Mouse (Mus musculus): Measurements from ENCODE around the gene Tspan9. TPM values are rescaled to one million over a fixed set of nuclear protein-coding genes. Genes with fewer than 3 reads are reported as not detected.

Gene Tspan9
- polyA plus RNA-seq, 1 experiment from 2014 or later = 66.0 TPM

DNA sequence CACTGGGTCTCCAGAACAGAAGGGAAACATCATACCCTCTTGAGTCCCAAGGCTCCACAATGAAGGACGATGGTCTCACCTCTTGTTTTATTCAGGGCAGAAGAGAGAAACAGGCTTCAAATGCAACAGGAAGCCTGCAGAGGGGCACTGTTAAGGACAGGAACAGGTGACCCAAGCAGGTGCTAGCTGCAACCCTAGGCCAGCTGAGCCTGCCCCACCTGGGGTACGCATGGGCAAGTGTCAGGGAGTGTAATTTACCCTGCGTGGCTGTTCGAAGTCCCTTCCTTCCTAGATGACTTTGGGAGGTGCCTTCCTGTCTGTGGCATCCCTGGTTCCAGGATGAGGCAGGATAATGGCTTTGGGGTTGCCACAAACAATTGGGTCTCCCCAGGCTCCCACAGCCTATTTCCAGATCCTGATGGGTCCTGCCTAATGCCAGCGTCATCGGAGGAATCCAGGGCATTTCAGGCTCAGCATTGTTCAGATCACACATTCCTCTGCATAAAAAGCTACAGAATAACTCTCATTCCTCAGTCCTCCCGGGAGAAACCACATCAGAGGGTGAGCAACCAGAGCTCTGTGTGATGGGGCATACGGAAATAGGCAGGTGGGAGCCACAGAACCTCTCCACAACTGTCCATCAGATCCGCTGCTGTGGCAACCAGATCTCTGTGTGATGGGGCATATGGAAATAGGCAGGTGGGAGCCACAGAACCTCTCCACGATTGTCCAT, 90.2 kb downstream of the Tspan9 start:
- H3K9me3 ChIP-seq (ENCODE audit: control insufficient read depth, low read length) = no peaks in the 10 kb centered on the region
- peaks cover 5% of the 10 kb centered on the region; the same call in 1 of the 2 replicates for H3K4me1 ChIP-seq (ENCODE audit: control insufficient read depth, insufficient read depth, low read length)
- no peak overlapping the region for H3K4me2 ChIP-seq (ENCODE audit: low read depth)
- H3K4me3 ChIP-seq (ENCODE audit: low read depth, low read length) = no peak overlapping the region
- H3K27ac ChIP-seq (ENCODE audit: low read depth, low read length) = no peak overlapping the region
- no peaks in the 10 kb centered on the region for H3K36me3 ChIP-seq (ENCODE audit: control insufficient read depth, insufficient read depth, low read length)
- DNase-seq (ENCODE audit: low spot score) (no peak), ATAC-seq (ENCODE audit: insufficient read depth, low FRiP score, low TSS enrichment) (no peak)
- 77% methylated on average over 10 of the region's 10 CpGs for WGBS
- no peaks in the 10 kb centered on the region for H3K27me3 ChIP-seq (ENCODE audit: control insufficient read depth, insufficient read depth, low read length)
- no peak overlapping the region for H3K9ac ChIP-seq (ENCODE audit: low read length)

DNA sequence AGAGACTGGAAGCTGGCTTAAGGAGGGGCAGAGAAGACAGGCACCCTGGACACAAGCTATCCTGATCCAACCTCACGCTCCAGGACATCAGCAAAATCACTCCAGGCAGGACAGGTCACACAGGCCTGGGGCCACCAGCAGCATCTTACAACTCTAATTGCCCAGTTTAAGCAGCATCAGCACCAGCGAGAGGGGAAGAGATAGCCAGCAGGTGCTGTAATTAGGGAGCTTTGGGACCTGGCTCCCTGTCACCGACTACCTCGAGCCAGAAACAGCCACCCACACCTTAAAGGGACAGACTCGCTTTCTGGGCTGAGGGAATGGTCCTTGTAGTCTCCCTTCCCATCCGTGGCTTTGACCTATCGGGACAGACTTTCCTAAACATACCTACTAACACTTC, 95.7 kb downstream of the Tspan9 start:
- 68% methylated on average over 7 of the region's 7 CpGs for WGBS
- no peak overlapping the region for H3K4me3 ChIP-seq (ENCODE audit: low read depth, low read length)
- no peak overlapping the region for H3K4me2 ChIP-seq (ENCODE audit: low read depth)
- no peak for ATAC-seq (ENCODE audit: insufficient read depth, low FRiP score, low TSS enrichment)
- H3K9ac ChIP-seq (ENCODE audit: low read length) = no peak overlapping the region
- H3K9me3 ChIP-seq (ENCODE audit: control insufficient read depth, low read length) = no peaks in the 10 kb centered on the region
- H3K27ac ChIP-seq (ENCODE audit: low read depth, low read length) = no peak overlapping the region
- no peaks in the 10 kb centered on the region for H3K36me3 ChIP-seq (ENCODE audit: control insufficient read depth, insufficient read depth, low read length)
- peaks cover 5% of the 10 kb centered on the region; the same call in 1 of the 2 replicates for H3K4me1 ChIP-seq (ENCODE audit: control insufficient read depth, insufficient read depth, low read length)
- no peaks in the 10 kb centered on the region for H3K27me3 ChIP-seq (ENCODE audit: control insufficient read depth, insufficient read depth, low read length)
- no peak for DNase-seq (ENCODE audit: low spot score)

DNA sequence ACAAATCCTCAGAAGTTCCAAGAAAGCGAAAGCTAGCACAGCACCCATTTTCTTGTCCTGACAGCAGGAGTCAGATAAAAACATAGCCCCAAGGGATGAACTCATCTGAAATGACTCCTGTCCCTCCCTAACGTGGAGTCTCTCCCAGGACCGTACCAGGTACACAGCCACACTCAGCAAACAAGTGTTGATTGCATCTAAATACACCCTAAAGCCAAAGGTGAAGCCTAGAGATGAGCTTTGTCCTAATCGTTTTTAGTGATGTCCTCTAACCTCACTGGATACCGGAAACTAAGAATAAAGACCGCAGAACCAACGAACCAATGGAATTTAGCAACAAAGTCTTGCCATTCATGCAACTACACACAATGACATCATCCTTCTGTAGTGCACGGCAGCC, 96.2 kb downstream of the Tspan9 start:
- no peak overlapping the region for H3K4me3 ChIP-seq (ENCODE audit: low read depth, low read length)
- H3K9ac ChIP-seq (ENCODE audit: low read length) = no peak overlapping the region
- DNase-seq (ENCODE audit: low spot score) (no peak), ATAC-seq (ENCODE audit: insufficient read depth, low FRiP score, low TSS enrichment) (no peak)
- H3K36me3 ChIP-seq (ENCODE audit: control insufficient read depth, insufficient read depth, low read length) = no peaks in the 10 kb centered on the region
- H3K27ac ChIP-seq (ENCODE audit: low read depth, low read length) = no peak overlapping the region
- 87% methylated on average over 8 of the region's 8 CpGs for WGBS
- no peaks in the 10 kb centered on the region for H3K9me3 ChIP-seq (ENCODE audit: control insufficient read depth, low read length)
- no peak overlapping the region for H3K4me2 ChIP-seq (ENCODE audit: low read depth)
- H3K27me3 ChIP-seq (ENCODE audit: control insufficient read depth, insufficient read depth, low read length) = no peaks in the 10 kb centered on the region
- peaks cover 9% of the 10 kb centered on the region for H3K4me1 ChIP-seq (ENCODE audit: control insufficient read depth, insufficient read depth, low read length)

DNA sequence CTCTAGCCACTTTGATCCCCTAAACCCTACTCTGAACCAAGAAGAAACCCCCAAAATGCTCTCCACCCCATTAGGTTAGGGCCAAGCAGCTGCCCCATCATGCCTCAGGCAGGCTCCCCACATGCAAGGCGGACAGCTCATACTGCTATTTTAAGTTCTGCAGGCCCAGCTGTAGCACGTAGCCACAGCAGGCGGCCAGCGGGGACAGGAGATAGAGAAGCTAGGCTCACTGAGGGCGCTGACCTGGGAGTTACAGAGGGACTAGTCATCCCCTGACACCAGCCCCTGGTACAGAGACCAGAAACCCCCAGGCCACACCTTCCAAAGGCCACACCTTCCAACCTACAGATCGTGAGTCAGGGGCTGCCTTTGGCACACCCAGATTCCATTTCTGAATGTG, 96.6 kb downstream of the Tspan9 start:
- ATAC-seq (ENCODE audit: insufficient read depth, low FRiP score, low TSS enrichment) (no peak), DNase-seq (ENCODE audit: low spot score) (no peak)
- no peak overlapping the region for H3K4me3 ChIP-seq (ENCODE audit: low read depth, low read length)
- H3K9me3 ChIP-seq (ENCODE audit: control insufficient read depth, low read length) = no peaks in the 10 kb centered on the region
- no peaks in the 10 kb centered on the region for H3K36me3 ChIP-seq (ENCODE audit: control insufficient read depth, insufficient read depth, low read length)
- H3K4me2 ChIP-seq (ENCODE audit: low read depth) = no peak overlapping the region
- H3K9ac ChIP-seq (ENCODE audit: low read length) = no peak overlapping the region
- peaks cover 13% of the 10 kb centered on the region for H3K4me1 ChIP-seq (ENCODE audit: control insufficient read depth, insufficient read depth, low read length)
- no peaks in the 10 kb centered on the region for H3K27me3 ChIP-seq (ENCODE audit: control insufficient read depth, insufficient read depth, low read length)
- H3K27ac ChIP-seq (ENCODE audit: low read depth, low read length) = no peak overlapping the region
- 73% methylated on average over 6 of the region's 6 CpGs for WGBS

DNA sequence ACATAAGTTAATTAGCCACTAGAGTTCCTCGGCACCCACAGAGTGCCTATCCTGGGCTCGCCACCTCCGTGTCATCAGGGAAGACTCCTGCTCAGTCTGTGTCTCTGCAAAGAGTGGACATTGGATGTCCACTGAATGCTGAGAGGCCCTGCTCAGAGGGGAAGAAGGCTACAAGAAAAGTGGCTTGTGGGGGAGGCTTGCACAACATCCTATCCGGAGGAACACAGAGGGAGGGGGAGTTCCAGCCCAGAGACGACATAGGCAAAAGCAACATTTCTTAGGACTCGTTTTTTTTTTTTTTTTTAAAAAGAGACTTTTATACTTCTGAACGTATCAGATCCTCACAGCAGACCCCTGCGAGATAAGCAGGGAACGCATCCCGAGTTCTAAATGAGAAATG, 98.7 kb downstream of the Tspan9 start:
- H3K4me1 ChIP-seq (ENCODE audit: control insufficient read depth, insufficient read depth, low read length) = peaks cover 13% of the 10 kb centered on the region
- ATAC-seq (ENCODE audit: insufficient read depth, low FRiP score, low TSS enrichment) (no peak), DNase-seq (ENCODE audit: low spot score) (no peak)
- H3K4me2 ChIP-seq (ENCODE audit: low read depth) = no peak overlapping the region
- no peaks in the 10 kb centered on the region for H3K9me3 ChIP-seq (ENCODE audit: control insufficient read depth, low read length)
- no peak overlapping the region for H3K4me3 ChIP-seq (ENCODE audit: low read depth, low read length)
- no peaks in the 10 kb centered on the region for H3K27me3 ChIP-seq (ENCODE audit: control insufficient read depth, insufficient read depth, low read length)
- 79% methylated on average over 10 of the region's 10 CpGs for WGBS
- no peaks in the 10 kb centered on the region for H3K36me3 ChIP-seq (ENCODE audit: control insufficient read depth, insufficient read depth, low read length)
- no peak overlapping the region for H3K9ac ChIP-seq (ENCODE audit: low read length)
- H3K27ac ChIP-seq (ENCODE audit: low read depth, low read length) = no peak overlapping the region

DNA sequence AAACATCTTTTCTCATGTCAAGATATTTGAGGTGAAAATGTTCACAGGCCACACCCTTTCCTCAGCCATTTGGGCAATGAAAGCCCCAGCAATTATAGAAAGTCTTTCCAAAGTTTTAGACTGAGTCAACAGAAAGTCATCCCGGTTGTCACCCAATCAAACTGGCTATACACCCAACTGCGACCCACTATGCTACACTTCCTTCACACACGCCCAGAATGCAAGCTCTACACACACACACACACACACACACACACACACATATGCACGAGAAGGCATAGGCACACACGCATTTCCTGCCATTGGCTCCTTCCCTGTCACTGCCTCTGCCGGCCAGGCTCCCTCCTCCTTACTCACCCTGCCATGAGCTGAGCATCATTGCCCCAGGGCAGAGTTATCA, 99.9 kb downstream of the Tspan9 start:
- H3K4me2 ChIP-seq (ENCODE audit: low read depth) = no peak overlapping the region
- no peak overlapping the region for H3K9ac ChIP-seq (ENCODE audit: low read length)
- no peaks in the 10 kb centered on the region for H3K27me3 ChIP-seq (ENCODE audit: control insufficient read depth, insufficient read depth, low read length)
- no peak overlapping the region for H3K27ac ChIP-seq (ENCODE audit: low read depth, low read length)
- H3K36me3 ChIP-seq (ENCODE audit: control insufficient read depth, insufficient read depth, low read length) = no peaks in the 10 kb centered on the region
- no peak overlapping the region for H3K4me3 ChIP-seq (ENCODE audit: low read depth, low read length)
- no peak for DNase-seq (ENCODE audit: low spot score)
- no peaks in the 10 kb centered on the region for H3K9me3 ChIP-seq (ENCODE audit: control insufficient read depth, low read length)
- WGBS = 81% methylated on average over 6 of the region's 6 CpGs
- no peak for ATAC-seq (ENCODE audit: insufficient read depth, low FRiP score, low TSS enrichment)
- H3K4me1 ChIP-seq (ENCODE audit: control insufficient read depth, insufficient read depth, low read length) = peaks cover 13% of the 10 kb centered on the region

DNA sequence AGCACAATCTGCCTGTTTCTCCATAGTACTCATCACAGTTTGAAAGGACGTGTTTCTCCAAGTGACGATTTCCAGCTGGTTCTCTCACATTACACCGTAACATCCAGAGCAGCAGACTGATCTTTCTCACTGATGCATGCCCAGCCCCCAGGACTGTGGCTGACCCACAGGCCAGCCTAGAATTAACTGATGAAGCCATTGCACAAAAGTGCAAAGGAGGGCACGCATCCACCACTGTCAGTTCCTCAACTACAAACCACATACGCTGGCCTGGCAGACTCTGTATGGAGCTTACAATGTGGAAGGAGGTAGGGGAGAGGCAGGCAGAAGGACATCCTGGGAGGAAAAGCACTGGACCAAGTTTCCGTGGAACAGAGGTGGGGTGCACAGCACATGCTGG, 101.6 kb downstream of the Tspan9 start:
- H3K27me3 ChIP-seq (ENCODE audit: control insufficient read depth, insufficient read depth, low read length) = no peaks in the 10 kb centered on the region; the same call in 1 of the 2 replicates
- H3K27ac ChIP-seq (ENCODE audit: low read depth, low read length) = no peak overlapping the region
- H3K9ac ChIP-seq (ENCODE audit: low read length) = no peak overlapping the region
- no peak overlapping the region for H3K4me3 ChIP-seq (ENCODE audit: low read depth, low read length)
- WGBS = 51% methylated on average over 6 of the region's 6 CpGs
- ATAC-seq (ENCODE audit: insufficient read depth, low FRiP score, low TSS enrichment) (no peak), DNase-seq (ENCODE audit: low spot score) (no peak)
- no peak overlapping the region for H3K4me2 ChIP-seq (ENCODE audit: low read depth)
- no peaks in the 10 kb centered on the region for H3K36me3 ChIP-seq (ENCODE audit: control insufficient read depth, insufficient read depth, low read length)
- H3K9me3 ChIP-seq (ENCODE audit: control insufficient read depth, low read length) = no peaks in the 10 kb centered on the region
- H3K4me1 ChIP-seq (ENCODE audit: control insufficient read depth, insufficient read depth, low read length) = peaks cover 16% of the 10 kb centered on the region

DNA sequence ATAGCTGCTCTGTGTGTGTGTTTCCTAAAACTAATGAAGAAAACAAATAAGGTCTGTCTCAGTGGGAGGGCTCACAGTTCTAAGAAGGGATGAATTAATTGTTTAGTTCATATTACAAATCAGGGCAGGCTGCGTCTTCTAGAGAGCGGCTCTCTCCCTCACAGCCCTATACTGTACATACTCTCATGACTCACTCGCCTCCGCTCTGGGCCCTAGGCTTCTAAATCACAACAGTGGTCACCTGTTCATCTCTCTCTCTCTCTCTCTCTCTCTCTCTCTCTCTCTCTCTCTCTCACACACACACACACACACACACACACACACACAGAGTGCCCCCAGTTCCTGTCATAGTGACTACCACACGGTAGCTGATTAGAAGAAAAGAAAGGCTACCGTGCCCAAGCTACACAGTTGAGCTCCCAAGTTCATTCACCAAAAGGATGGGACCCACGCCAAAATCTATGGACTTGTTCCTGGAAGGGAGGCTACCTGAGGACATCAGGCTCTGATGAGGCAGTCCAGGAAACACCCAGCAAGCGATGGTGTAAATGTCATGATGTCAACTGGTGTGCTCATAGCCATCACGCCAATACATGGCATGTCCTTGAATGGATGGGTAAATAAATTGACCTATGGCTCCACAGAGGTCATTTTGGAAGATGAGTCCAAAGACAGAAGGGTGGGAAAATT, 104.2 kb downstream of the Tspan9 start:
- Histone ChIP-seq H3K4me1 (ENCODE audit: control insufficient read depth, insufficient read depth, low read length) (peaks cover 29% of the 10 kb centered on the region), H3K9ac (ENCODE audit: low read length) (no peak overlapping the region), H3K27ac (ENCODE audit: low read depth, low read length) (no peak overlapping the region), H3K4me3 (ENCODE audit: low read depth, low read length) (no peak overlapping the region), H3K4me2 (ENCODE audit: low read depth) (no peak overlapping the region), H3K27me3 (ENCODE audit: control insufficient read depth, insufficient read depth, low read length) (peaks cover 2% of the 10 kb centered on the region; the same call in 1 of the 2 replicates), H3K36me3 (ENCODE audit: control insufficient read depth, insufficient read depth, low read length) (no peaks in the 10 kb centered on the region), H3K9me3 (ENCODE audit: control insufficient read depth, low read length) (no peaks in the 10 kb centered on the region)
- 88% methylated on average over 9 of the region's 9 CpGs for WGBS
- no peak for DNase-seq (ENCODE audit: low spot score)
- ATAC-seq (ENCODE audit: insufficient read depth, low FRiP score, low TSS enrichment) = no peak

DNA sequence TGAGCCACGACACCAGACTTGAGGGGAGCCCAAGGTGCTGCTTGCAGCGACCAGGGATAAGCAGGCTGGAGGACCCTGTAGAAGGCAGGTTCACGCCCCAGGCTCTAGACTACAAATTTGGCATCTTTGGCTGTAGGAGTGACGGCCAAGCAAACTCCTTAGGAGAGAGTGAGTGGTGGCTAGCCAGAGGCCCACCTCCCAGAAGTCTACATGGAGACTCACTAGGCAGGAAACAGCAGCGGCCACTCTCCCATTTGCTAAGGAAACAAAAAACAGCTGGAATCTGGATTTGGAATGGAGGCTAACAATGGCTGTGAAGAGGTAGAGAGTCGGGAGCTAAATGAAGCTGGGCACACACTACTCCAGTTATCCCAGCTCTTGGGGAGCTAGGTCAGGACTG, 104.8 kb downstream of the Tspan9 start:
- H3K27me3 ChIP-seq (ENCODE audit: control insufficient read depth, insufficient read depth, low read length) = peaks cover 3% of the 10 kb centered on the region
- 55% methylated on average over 6 of the region's 6 CpGs for WGBS
- H3K9ac ChIP-seq (ENCODE audit: low read length) = no peak overlapping the region
- DNase-seq (ENCODE audit: low spot score) (no peak), ATAC-seq (ENCODE audit: insufficient read depth, low FRiP score, low TSS enrichment) (no peak)
- H3K36me3 ChIP-seq (ENCODE audit: control insufficient read depth, insufficient read depth, low read length) = no peaks in the 10 kb centered on the region
- H3K4me2 ChIP-seq (ENCODE audit: low read depth) = no peak overlapping the region
- peaks cover 36% of the 10 kb centered on the region for H3K4me1 ChIP-seq (ENCODE audit: control insufficient read depth, insufficient read depth, low read length)
- H3K9me3 ChIP-seq (ENCODE audit: control insufficient read depth, low read length) = no peaks in the 10 kb centered on the region
- H3K4me3 ChIP-seq (ENCODE audit: low read depth, low read length) = no peak overlapping the region
- H3K27ac ChIP-seq (ENCODE audit: low read depth, low read length) = no peak overlapping the region

Data from neural tube, embryonic 11.5 days (tissue).